Mouse (Mus musculus) myocyte (in vitro differentiated cells): Measurements from ENCODE around the gene Olfm3.

ENCODE experiments used
- CEBPB ChIP-seq: IDR thresholded peaks from 2 replicates; pipeline ENCODE4 v1.6.1; 2011; ENCODE audit warnings: mild to moderate bottlenecking, moderate library complexity; ENCODE audit not compliant: poor library complexity, insufficient read depth, severe bottlenecking
- E2F4 ChIP-seq: IDR thresholded peaks from one replicate; pipeline ENCODE4 v1.6.1; 2011; ENCODE audit warnings: mild to moderate bottlenecking, control low read depth, moderate library complexity; ENCODE audit not compliant: insufficient read depth
- MAX ChIP-seq: IDR thresholded peaks from one replicate; pipeline ENCODE4 v1.6.1; 2011; ENCODE audit warnings: low read depth, mild to moderate bottlenecking, control low read depth
- MYOD1 ChIP-seq, 3 experiments: IDR thresholded peaks; one replicate each; pipeline ENCODE4 v1.6.1; 2011; ENCODE audit warnings: control low read depth in 2 of 3, low read depth in 2 of 3, mild to moderate bottlenecking in 2 of 3, moderate library complexity in 1 of 3; ENCODE audit not compliant: insufficient read length in 2 of 3, control insufficient read depth in 1 of 3
- MYOG ChIP-seq, 3 experiments: IDR thresholded peaks; one replicate each; pipeline ENCODE4 v1.6.1; 2011; ENCODE audit warnings: control low read depth in 2 of 3, low read depth in 2 of 3, mild to moderate bottlenecking in 2 of 3; ENCODE audit not compliant: insufficient read length in 2 of 3, control insufficient read depth in 1 of 3, insufficient read depth in 1 of 3
- POLR2A ChIP-seq: IDR thresholded peaks from one replicate; pipeline ENCODE4 v1.6.1; 2011; ENCODE audit warnings: low read depth, mild to moderate bottlenecking, control low read depth, moderate library complexity; ENCODE audit not compliant: insufficient read length
- POLR2AphosphoS2 ChIP-seq: IDR thresholded peaks from one replicate; pipeline ENCODE4 v1.6.1; 2011; ENCODE audit warnings: low read depth, control low read depth; ENCODE audit not compliant: insufficient read length
- REST ChIP-seq: IDR thresholded peaks from one replicate; pipeline ENCODE4 v1.6.1; 2011; ENCODE audit warnings: mild to moderate bottlenecking, control low read depth, moderate library complexity; ENCODE audit not compliant: insufficient read depth, insufficient read length
- SRF ChIP-seq: IDR thresholded peaks from one replicate; pipeline ENCODE4 v1.6.1; 2011; ENCODE audit warnings: low read depth; ENCODE audit not compliant: control insufficient read depth, insufficient read length
- TCF12 ChIP-seq: IDR thresholded peaks from one replicate; pipeline ENCODE4 v1.6.1; 2011; ENCODE audit warnings: mild to moderate bottlenecking, control low read depth; ENCODE audit not compliant: poor library complexity, insufficient read depth, severe bottlenecking
- TCF3 ChIP-seq: IDR thresholded peaks from one replicate; pipeline ENCODE4 v1.6.1; 2011; ENCODE audit warnings: low read depth, control low read depth; ENCODE audit not compliant: insufficient read length
- USF1 ChIP-seq: IDR thresholded peaks from one replicate; pipeline ENCODE4 v1.6.1; 2011; ENCODE audit warnings: low read depth, mild to moderate bottlenecking, control low read depth, moderate library complexity

GRCm38 (mm10) chr3:114995956-114996355, 92.1 kb downstream of the Olfm3 start:
- TF ChIP-seq POLR2A = no peak
- TF ChIP-seq POLR2AphosphoS2 = no peak
- TF ChIP-seq MYOD1 (IDR thresholded peaks at IDR 0.05; ENCODE audit: control insufficient read depth in 1 of 3, insufficient read length in 2 of 3, low read depth in 2 of 3) = no peak
- no peak for TF ChIP-seq CEBPB
- TF ChIP-seq USF1 = no peak
- no peak for TF ChIP-seq E2F4
- TF ChIP-seq TCF12 = no peak
- TF ChIP-seq MYOG (IDR thresholded peaks at IDR 0.05; ENCODE audit: control insufficient read depth in 1 of 3, insufficient read depth in 1 of 3, insufficient read length in 2 of 3, low read depth in 2 of 3) = no peak
- no peak for TF ChIP-seq MAX
- no peak for TF ChIP-seq REST
- TF ChIP-seq TCF3 = no peak
- no peak for TF ChIP-seq SRF
